Mouse (Mus musculus): ENCODE measurements around the gene Kcnj5.

DNA sequence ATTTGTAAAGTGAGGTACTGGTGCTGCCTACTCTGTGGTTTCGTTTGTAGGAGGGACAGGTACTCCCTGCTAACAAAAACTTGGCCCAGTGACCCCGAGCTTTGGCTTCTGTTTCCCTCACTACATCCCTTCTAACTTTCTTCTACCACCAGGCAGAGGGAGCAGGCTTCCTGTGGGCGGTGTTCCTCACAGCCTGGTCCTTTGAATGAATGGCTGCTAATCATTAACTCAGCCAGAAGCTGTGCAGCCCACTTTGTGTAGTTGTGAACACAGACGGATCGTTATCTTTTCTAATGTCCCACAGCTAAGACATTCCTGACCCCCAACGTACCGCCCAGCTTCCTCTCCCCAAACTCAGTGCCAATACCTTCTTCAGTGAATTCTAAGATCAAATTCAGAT, 52.5 kb downstream of the Kcnj5 start:
- TF ChIP-seq CTCF (IDR thresholded peaks at IDR 0.05; ENCODE audit: low read depth, low read length) (no peak), GATA1 (IDR thresholded peaks at IDR 0.05; ENCODE audit: borderline replicate concordance, low read length) (no peak)
